8 mouse cellular contexts compared by ENCODE assay signal in the genomic region with DNA sequence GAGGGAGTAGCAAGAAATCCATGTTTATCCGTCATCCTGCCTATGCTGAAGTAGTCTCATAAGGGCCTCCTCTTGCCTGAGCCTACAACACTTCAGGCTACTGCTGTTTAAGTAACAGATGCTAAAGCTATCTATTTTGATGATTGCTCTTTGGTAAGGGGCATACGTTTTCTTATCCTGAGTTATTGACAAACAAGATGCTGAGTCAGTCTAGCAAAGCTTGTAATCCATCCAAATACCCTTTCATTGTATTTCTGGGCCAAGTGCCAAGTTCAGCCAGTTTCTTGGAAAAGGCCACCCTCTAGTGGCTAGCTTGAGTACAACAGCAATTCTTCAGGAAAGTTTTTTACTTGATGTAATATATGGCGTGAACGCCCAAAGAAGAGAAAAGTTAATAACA. TPM values are rescaled to one million over a fixed set of nuclear protein-coding genes. Genes with fewer than 3 reads are reported as not detected.
DNase-seq lines count a peak whose midpoint lies in the region; ATAC-seq and TF ChIP-seq lines count a peak whose summit lies in the region.

No protein-coding gene starts in this region.

- intact Hi-C loops in left cerebral cortex, adult 2 months (cut with DNase I) = loop anchor here (2.0 to 10.0 kb wide), 4 partner anchors 44 to 269 kb away; a partner anchor contains a TSS

- no peaks in the 10 kb centered on the region for H3K4me1 ChIP-seq in hindbrain, embryonic 10.5 days (replicated peaks)
- H3K4me1 ChIP-seq in hindbrain, embryonic 12.5 days = no peaks in the 10 kb centered on the region
- no peaks in the 10 kb centered on the region for H3K4me1 ChIP-seq in hindbrain, embryonic 16.5 days (ENCODE audit: control insufficient read depth, insufficient read depth, low read depth, low read length)
- H3K4me1 ChIP-seq in midbrain, embryonic 12.5 days = no peaks in the 10 kb centered on the region

- peak; percentile 28 for DNase-seq in hindbrain, embryonic 10.5 days (ENCODE audit: low spot score)
- DNase-seq in adrenal gland, postnatal 10 days = peak; percentile 77
- DNase-seq in embryo, embryonic 9.5 days (ENCODE audit: extremely low spot score) = peak; percentile 57
- peak; percentile 38 to 52 for DNase-seq in left cerebral cortex, adult 2 months (ENCODE audit: extremely low spot score in 1 of 2, low spot score in 2 of 2)
- DNase-seq in spleen, postnatal 4 days (ENCODE audit: low spot score in 2 of 2) = peak; percentile 24 to 72

- H3K27me3 ChIP-seq in hindbrain, embryonic 10.5 days (ENCODE audit: insufficient read depth, poor library complexity, severe bottlenecking) = no peaks in the 10 kb centered on the region
- no peaks in the 10 kb centered on the region for H3K27me3 ChIP-seq in hindbrain, embryonic 12.5 days
- no peaks in the 10 kb centered on the region; the same call in 1 of the 2 replicates for H3K27me3 ChIP-seq in hindbrain, embryonic 16.5 days (replicated peaks; ENCODE audit: control insufficient read depth, insufficient read depth, low read length)
- H3K27me3 ChIP-seq in midbrain, embryonic 12.5 days = no peaks in the 10 kb centered on the region

- no peak overlapping the region for H3K4me2 ChIP-seq in hindbrain, embryonic 12.5 days (replicated peaks)
- H3K4me2 ChIP-seq in hindbrain, embryonic 16.5 days (ENCODE audit: low read length) = no peak overlapping the region
- H3K4me2 ChIP-seq in midbrain, embryonic 12.5 days (replicated peaks) = no peak overlapping the region

- H3K9me3 ChIP-seq in hindbrain, embryonic 10.5 days = no peaks in the 10 kb centered on the region
- H3K9me3 ChIP-seq in hindbrain, embryonic 12.5 days (replicated peaks) = no peaks in the 10 kb centered on the region
- no peaks in the 10 kb centered on the region for H3K9me3 ChIP-seq in hindbrain, embryonic 16.5 days (ENCODE audit: control insufficient read depth, low read length)
- H3K9me3 ChIP-seq in midbrain, embryonic 12.5 days = no peaks in the 10 kb centered on the region

- peak; percentile 79 for TF ChIP-seq CTCF in left cerebral cortex, adult 2 months (IDR thresholded peaks at IDR 0.05)

- no peak overlapping the region for H3K4me3 ChIP-seq in hindbrain, embryonic 10.5 days
- H3K4me3 ChIP-seq in hindbrain, embryonic 12.5 days = no peak overlapping the region
- no peak overlapping the region for H3K4me3 ChIP-seq in hindbrain, embryonic 16.5 days (ENCODE audit: low read length)
- H3K4me3 ChIP-seq in left cerebral cortex, adult 2 months = no peak overlapping the region
- H3K4me3 ChIP-seq in midbrain, embryonic 12.5 days = no peak overlapping the region

- no peak overlapping the region for H3K9ac ChIP-seq in hindbrain, embryonic 12.5 days
- H3K9ac ChIP-seq in hindbrain, embryonic 16.5 days (ENCODE audit: low read depth, low read length) = no peak overlapping the region
- no peak overlapping the region for H3K9ac ChIP-seq in midbrain, embryonic 12.5 days (replicated peaks)

- no peaks in the 10 kb centered on the region for H3K36me3 ChIP-seq in hindbrain, embryonic 10.5 days
- H3K36me3 ChIP-seq in hindbrain, embryonic 12.5 days = no peaks in the 10 kb centered on the region
- no peaks in the 10 kb centered on the region for H3K36me3 ChIP-seq in hindbrain, embryonic 16.5 days (ENCODE audit: control insufficient read depth, insufficient read depth, low read length)
- no peaks in the 10 kb centered on the region for H3K36me3 ChIP-seq in midbrain, embryonic 12.5 days

- no peak for ATAC-seq in hindbrain, embryonic 12.5 days (ENCODE audit: low FRiP score)
- ATAC-seq in hindbrain, embryonic 16.5 days = peak; percentile 42
- peak; percentile 65; the same call in 1 of the 2 replicates for ATAC-seq in midbrain, embryonic 12.5 days (ENCODE audit: low FRiP score, low read depth)

- 46% methylated on average over 4 of the region's 4 CpGs for WGBS in hindbrain, embryonic 10.5 days
- WGBS in hindbrain, embryonic 12.5 days = 46% methylated on average over 4 of the region's 4 CpGs
- 33% methylated on average over 4 of the region's 4 CpGs for whole genome bisulfite sequencing in hindbrain, embryonic 16.5 days
- 44% methylated on average over 4 of the region's 4 CpGs for WGBS in midbrain, embryonic 12.5 days

- no peak overlapping the region for H3K27ac ChIP-seq in hindbrain, embryonic 10.5 days
- no peak overlapping the region for H3K27ac ChIP-seq in hindbrain, embryonic 12.5 days
- H3K27ac ChIP-seq in hindbrain, embryonic 16.5 days (ENCODE audit: low read depth, low read length) = no peak overlapping the region
- no peak overlapping the region for H3K27ac ChIP-seq in left cerebral cortex, adult 2 months
- H3K27ac ChIP-seq in midbrain, embryonic 12.5 days (replicated peaks) = no peak overlapping the region

RNA-seq across cellular contexts. Expression of a gene that starts 46.2 kb away (rescaled TPM):
- polyA plus RNA-seq in hindbrain, embryonic 10.5 days (2016; fragmentation: Nextera tagmentation; extraction: Ambion mirVana) = 4.5 and 5.2 TPM in 2 replicates
- polyA plus RNA-seq in hindbrain, embryonic 12.5 days (2016; fragmentation: Nextera tagmentation; extraction: Ambion mirVana) = 4.8 and 6.2 TPM in 2 replicates
- 10 to 100 TPM; 12.1 to 13.0 TPM for total RNA-seq in adrenal gland, postnatal 10 days (2021)
- polyA plus RNA-seq in hindbrain, embryonic 16.5 days (2015; fragmentation: Nextera tagmentation; extraction: Ambion mirVana) = 6.6 and 6.8 TPM in 2 replicates
- total RNA-seq in left cerebral cortex, adult 2 months (2021) = 10 to 100 TPM; 16.9 to 21.3 TPM
- polyA plus RNA-seq in midbrain, embryonic 12.5 days (2016; fragmentation: Nextera tagmentation; extraction: Ambion mirVana) = 3.9 and 4.4 TPM in 2 replicates
